Mouse (Mus musculus) liver, embryonic 11.5 days (tissue): ENCODE measurements at regions not wholly inside any gene's neighbourhood (a gene's known extent, or its start where the extent isn't known, plus 50 kb on each side); places are given as distances from the start of the nearest gene placed in this dataset.

Experiments
- ATAC-seq: fragments of 200-750 bp; cut with Nextera tagmentation; replicated peaks from 2 replicates; pipeline ENCODE4 v1.8.0; 2017; ENCODE audit warnings: moderate number of reproducible peaks, mild to moderate bottlenecking, moderate TSS enrichment, moderate library complexity; ENCODE audit not compliant: low FRiP score
- DNase-seq: peaks from one replicate; pipeline ENCODE4 v3.0.0-alpha.2; 2017; ENCODE audit warnings: low spot score
- H3K27ac ChIP-seq: fragments of 300-500 bp; sonication (generic); 2 replicates; pipeline ENCODE4 v1.5.1; 2014; ENCODE audit warnings: mild to moderate bottlenecking, low read depth, low read length, control low read depth
- H3K27me3 ChIP-seq: fragments of 300-500 bp; sonication (generic); replicated peaks from 2 replicates; pipeline ENCODE4 v1.6.1; 2014; ENCODE audit warnings: low read length, mixed read lengths; ENCODE audit not compliant: control insufficient read depth, insufficient read depth
- H3K36me3 ChIP-seq: fragments of 300-500 bp; sonication (generic); 2 replicates; pipeline ENCODE4 v1.6.1; 2014; ENCODE audit warnings: mild to moderate bottlenecking, low read length, moderate library complexity, mixed read lengths; ENCODE audit not compliant: control insufficient read depth, insufficient read depth
- H3K4me1 ChIP-seq: fragments of 300-500 bp; sonication (generic); replicated peaks from 2 replicates; pipeline ENCODE4 v1.6.1; 2014; ENCODE audit warnings: low read length, mixed read lengths; ENCODE audit not compliant: control insufficient read depth, insufficient read depth
- H3K4me2 ChIP-seq: fragments of 300-500 bp; sonication (generic); 2 replicates; pipeline ENCODE4 v1.6.1; 2014; ENCODE audit warnings: mild to moderate bottlenecking, control low read depth, moderate library complexity
- H3K4me3 ChIP-seq: fragments of 300-500 bp; sonication (generic); 2 replicates; pipeline ENCODE4 v1.5.1; 2014; ENCODE audit warnings: low read depth, low read length, control low read depth
- H3K9ac ChIP-seq: fragments of 300-500 bp; sonication (generic); 2 replicates; pipeline ENCODE4 v1.6.1; 2014; ENCODE audit warnings: low read depth, low read length, control low read depth
- H3K9me3 ChIP-seq: fragments of 300-500 bp; sonication (generic); 2 replicates; pipeline ENCODE4 v1.6.1; 2016; ENCODE audit warnings: low read length, inconsistent platforms, mixed read lengths; ENCODE audit not compliant: control insufficient read depth
- WGBS: fragments of 180-500 bp; shearing (Covaris S2); extraction: QIAGEN DNeasy Blood & Tissue Kit; methylation state at CpG from one replicate; pipeline ENCODE4 v1.1.7; 2014; 5-methylcytosine and 5-hydroxymethylcytosine counted together

GRCm38 (mm10) chr16:74500687-74501086 lies 89.1 kb upstream of the Robo2 start:
- H3K36me3 ChIP-seq: no peaks in the 10 kb centered on the region
- ATAC-seq: no peak
- H3K4me3 ChIP-seq: no peak overlapping the region
- H3K27ac ChIP-seq: no peak overlapping the region
- no peak overlapping the region for H3K9ac ChIP-seq
- no peaks in the 10 kb centered on the region for H3K4me1 ChIP-seq
- no peaks in the 10 kb centered on the region for H3K27me3 ChIP-seq
- DNase-seq: no peak
- no peak overlapping the region for H3K4me2 ChIP-seq
- WGBS: 79% methylated on average over 3 of the region's 3 CpGs
- H3K9me3 ChIP-seq: no peaks in the 10 kb centered on the region

- Histone ChIP-seq H3K27me3 (no peaks in the 10 kb centered on the region), H3K27ac (no peak overlapping the region), H3K4me1 (no peaks in the 10 kb centered on the region), H3K9me3 (no peaks in the 10 kb centered on the region), H3K36me3 (no peaks in the 10 kb centered on the region), H3K4me3 (no peak overlapping the region), H3K4me2 (no peak overlapping the region), H3K9ac (no peak overlapping the region)
- DNase-seq: no peak
- WGBS: 71% methylated on average over 6 of the region's 6 CpGs
- ATAC-seq: no peak
These were observed 56.3 kb upstream of the Robo2 start for GRCm38 (mm10) chr16:74467745-74468420.

- H3K9ac ChIP-seq: no peak overlapping the region
- DNase-seq (no peak), ATAC-seq (no peak)
- 79% methylated on average over 7 of the region's 7 CpGs for WGBS
- H3K4me2 ChIP-seq: no peak overlapping the region
- no peaks in the 10 kb centered on the region for H3K36me3 ChIP-seq
- no peak overlapping the region for H3K4me3 ChIP-seq
- H3K27me3 ChIP-seq: no peaks in the 10 kb centered on the region
- H3K27ac ChIP-seq: no peak overlapping the region
- H3K9me3 ChIP-seq: no peaks in the 10 kb centered on the region
- no peaks in the 10 kb centered on the region for H3K4me1 ChIP-seq
These were observed 55.5 kb upstream of the Robo2 start for GRCm38 (mm10) chr16:74467159-74467558.

DNA sequence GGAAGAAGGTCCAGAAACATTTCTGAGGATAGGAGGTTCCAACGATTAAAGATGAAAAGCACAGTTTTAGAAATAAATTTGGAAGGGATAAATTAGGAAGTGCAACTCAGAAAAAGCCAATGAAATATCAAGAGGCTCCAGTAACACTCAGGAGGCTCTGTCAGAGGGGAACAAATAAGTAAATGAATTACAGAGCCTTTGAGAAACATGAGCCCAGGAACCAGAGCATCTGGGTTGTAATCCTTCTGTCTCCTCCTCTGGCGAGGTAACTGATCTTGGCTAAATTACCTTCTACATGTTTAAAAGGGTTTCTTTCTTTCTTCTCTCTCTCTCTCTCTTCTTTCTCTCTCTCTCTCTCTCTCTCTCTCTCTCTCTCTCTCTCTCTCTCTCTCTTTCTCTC lies 53.2 kb upstream of the Robo2 start:
- DNase-seq (no peak), ATAC-seq (no peak)
- no peak overlapping the region for H3K4me2 ChIP-seq
- no peaks in the 10 kb centered on the region for H3K4me1 ChIP-seq
- no peaks in the 10 kb centered on the region for H3K9me3 ChIP-seq
- 64% methylated on average over 2 of the region's 2 CpGs for WGBS
- H3K27me3 ChIP-seq: no peaks in the 10 kb centered on the region
- no peak overlapping the region for H3K9ac ChIP-seq
- H3K4me3 ChIP-seq: no peak overlapping the region
- no peak overlapping the region for H3K27ac ChIP-seq
- H3K36me3 ChIP-seq: no peaks in the 10 kb centered on the region

DNA sequence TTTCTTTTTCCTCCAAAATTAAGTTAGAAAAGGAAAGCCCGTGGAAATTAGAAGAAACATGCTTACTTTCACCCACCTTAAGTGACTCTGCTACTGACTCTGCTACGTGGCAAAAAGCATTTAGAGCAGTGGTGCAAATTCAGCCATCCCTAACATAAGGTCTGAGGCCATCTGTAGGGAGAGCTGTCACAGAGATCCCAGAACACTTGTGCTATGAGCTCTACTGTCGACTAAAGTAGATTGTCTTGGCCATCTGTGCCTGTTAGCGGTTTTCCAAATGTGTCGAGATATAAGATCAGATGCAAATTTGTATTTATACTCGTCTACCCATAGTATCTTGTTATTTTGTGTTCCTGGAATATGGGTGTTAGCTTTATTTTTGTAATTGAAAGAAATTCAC lies 52.7 kb upstream of the Robo2 start:
- 57% methylated on average over 6 of the region's 6 CpGs for WGBS
- no peak overlapping the region for H3K27ac ChIP-seq
- ATAC-seq (no peak), DNase-seq (no peak)
- no peaks in the 10 kb centered on the region for H3K27me3 ChIP-seq
- H3K4me3 ChIP-seq: no peak overlapping the region
- H3K36me3 ChIP-seq: no peaks in the 10 kb centered on the region
- H3K4me2 ChIP-seq: no peak overlapping the region
- H3K9me3 ChIP-seq: no peaks in the 10 kb centered on the region
- H3K9ac ChIP-seq: no peak overlapping the region
- H3K4me1 ChIP-seq: no peaks in the 10 kb centered on the region

- 90% methylated on average over 3 of the region's 3 CpGs for WGBS
- no peak for ATAC-seq
- no peaks in the 10 kb centered on the region for H3K27me3 ChIP-seq
These were observed 50.8 kb upstream of the Robo2 start for GRCm38 (mm10) chr16:74462436-74462835.

More at GRCm38 (mm10) chr16:74462436-74462835, 50.8 kb upstream of the Robo2 start:
- no peak overlapping the region for H3K9ac ChIP-seq
- H3K4me2 ChIP-seq: no peak overlapping the region
- no peaks in the 10 kb centered on the region for H3K9me3 ChIP-seq
- no peak for DNase-seq
- H3K27ac ChIP-seq: no peak overlapping the region
- no peaks in the 10 kb centered on the region for H3K36me3 ChIP-seq
- no peak overlapping the region for H3K4me3 ChIP-seq
- H3K4me1 ChIP-seq: no peaks in the 10 kb centered on the region
